Mouse (Mus musculus) urinary bladder, postnatal 10 days (tissue): ENCODE measurements around the gene Cx3cr1.

Experiments used
- DNase-seq: peaks from one replicate; pipeline ENCODE4 v3.0.0; 2022; ENCODE audit warnings: low spot score

Cx3cr1 gene

DNA sequence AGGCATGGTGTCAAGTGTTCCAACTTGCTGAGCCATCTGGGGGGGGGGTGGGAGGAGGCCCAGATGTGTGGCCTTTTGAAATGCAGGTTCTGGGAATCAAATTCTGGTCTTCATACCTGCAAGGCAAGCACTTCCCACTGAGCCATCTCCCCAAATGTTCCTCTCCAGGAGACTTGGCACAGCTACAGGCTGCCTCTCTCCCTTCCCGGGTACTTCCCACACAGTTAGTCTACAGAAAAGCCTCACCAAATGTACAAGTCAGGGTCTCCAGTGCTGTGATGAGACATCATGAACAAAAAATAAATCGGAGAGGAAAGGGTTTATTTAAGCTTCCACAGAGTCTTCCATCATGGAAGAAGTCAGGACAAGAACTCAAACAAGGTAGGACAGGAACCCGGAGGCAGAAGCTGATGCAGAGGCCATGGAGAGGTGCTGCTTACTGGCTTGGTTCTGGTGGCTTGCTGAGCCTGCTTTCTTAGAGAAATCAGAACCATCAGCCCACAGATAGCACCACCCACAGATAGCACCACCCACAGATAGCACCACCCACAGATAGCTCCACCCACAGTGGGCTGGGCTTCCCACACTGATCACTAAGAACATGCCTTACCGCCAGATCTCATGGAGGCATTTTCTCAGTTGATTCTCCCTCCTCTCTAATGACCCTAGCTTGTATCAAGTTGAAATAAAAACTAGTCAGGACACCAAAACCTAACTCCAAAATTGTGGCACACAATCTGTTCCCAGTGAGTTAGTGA, 182.4 kb downstream of the Cx3cr1 start:
- DNase-seq = no peak

DNA sequence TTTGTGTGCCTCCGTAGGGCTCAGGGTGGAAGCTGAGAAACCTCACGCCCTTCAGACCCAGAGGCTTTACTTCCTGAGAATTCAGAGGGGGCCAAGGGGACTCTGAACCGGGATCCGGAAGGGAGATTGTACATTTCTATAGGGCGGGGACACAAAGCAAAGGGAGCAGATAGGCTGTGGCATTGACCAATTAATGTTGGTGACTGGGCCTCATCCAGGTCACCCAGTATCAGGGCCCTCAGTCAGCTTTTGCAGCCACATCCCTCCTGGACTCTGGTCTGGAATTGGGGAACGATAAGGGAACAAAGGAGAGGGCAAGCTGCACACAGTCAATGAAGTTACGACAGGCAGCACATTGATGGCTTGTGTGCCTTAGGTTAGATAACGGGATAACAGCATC, 215.5 kb downstream of the Cx3cr1 start:
- no peak for DNase-seq

DNA sequence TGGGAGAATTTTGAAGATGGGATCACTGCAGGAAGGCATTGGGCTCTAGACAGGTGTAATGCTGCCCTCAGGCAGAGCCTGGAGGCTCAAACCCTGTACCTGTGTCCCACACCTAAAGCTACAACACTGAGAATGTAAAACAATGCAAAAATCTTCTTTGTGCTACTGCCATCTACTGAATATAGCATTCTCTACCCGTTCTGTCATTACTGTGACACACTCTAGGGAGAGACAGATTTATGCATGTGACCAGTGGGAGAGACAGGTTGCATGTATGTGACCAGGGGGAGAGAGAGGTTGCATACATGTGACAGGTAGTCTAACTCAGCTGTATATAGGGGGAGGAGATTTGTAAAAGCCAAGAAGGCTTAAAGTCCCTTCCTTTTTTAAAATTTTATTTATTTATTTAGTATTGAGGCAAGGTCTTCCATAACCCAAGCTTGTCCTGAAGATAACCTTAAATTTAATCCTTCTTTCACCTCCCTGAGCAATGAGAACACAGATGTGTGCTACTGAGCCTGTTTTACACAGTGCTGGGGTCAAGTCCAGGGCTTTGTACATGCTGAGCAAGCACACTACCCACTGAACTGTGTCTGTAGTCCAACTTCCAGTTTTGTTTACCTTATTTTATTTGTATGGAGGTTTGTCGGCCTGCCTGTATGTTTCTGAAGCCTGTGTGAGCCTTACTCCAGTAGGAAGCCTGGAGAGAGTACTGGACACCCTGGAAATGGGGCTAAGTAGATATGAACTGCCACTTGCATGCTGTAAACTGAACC, 216.4 kb downstream of the Cx3cr1 start:
- no peak for DNase-seq

DNA sequence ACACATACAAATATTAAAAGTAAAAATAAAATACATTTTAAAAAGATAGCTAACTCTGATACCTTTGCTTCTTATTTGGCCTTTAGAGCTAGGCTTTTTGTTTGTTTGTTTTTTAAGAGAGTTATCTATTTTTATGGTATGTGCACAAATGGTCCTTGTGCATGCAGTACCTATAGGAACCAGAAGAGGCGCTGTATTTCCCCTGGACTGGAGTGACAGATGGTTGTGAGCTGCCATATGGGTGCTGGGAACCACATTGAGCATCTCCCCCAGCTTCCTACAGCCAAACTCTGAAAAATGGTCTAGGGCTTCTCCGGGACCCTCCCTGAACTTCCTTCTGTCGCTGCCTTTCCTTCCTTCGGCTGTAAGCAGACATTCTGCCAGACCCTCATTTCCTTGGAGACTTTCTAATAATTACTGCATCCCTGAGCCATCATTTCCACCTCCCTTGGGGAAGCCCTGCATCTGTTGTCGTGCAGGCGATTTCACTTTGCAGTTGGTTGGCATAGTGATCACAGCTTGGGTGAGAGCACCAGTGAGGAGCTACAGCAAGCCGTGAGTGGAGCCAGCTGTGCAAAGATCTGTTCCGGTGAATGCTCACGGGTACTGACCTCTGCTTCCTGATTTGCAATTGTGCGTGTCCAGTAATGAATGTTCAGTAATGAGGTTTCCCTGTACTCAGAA, 217.2 kb downstream of the Cx3cr1 start:
- DNase-seq = no peak
